Mouse (Mus musculus) forebrain, embryonic 12.5 days (tissue): Measurements from ENCODE around the gene Adam12. TPM values are rescaled to one million over a fixed set of nuclear protein-coding genes. Genes with fewer than 3 reads are reported as not detected.

Experiments
- ATAC-seq: fragments of 200-750 bp; cut with Nextera tagmentation; 2 replicates; pipeline ENCODE4 v1.8.0; 2017; ENCODE audit warnings: moderate TSS enrichment; ENCODE audit not compliant: low FRiP score
- H3K27ac ChIP-seq: fragments of 300-500 bp; sonication (generic); 2 replicates; pipeline ENCODE4 v1.5.1; 2016; ENCODE audit warnings: mild to moderate bottlenecking
- H3K27me3 ChIP-seq: fragments of 300-500 bp; sonication (generic); 2 replicates; pipeline ENCODE4 v1.6.1; 2016; ENCODE audit warnings: mild to moderate bottlenecking
- H3K36me3 ChIP-seq: fragments of 300-500 bp; sonication (generic); replicated peaks from 2 replicates; pipeline ENCODE4 v1.6.1; 2016; ENCODE audit warnings: mild to moderate bottlenecking
- H3K4me1 ChIP-seq: fragments of 300-500 bp; sonication (generic); 2 replicates; pipeline ENCODE4 v1.6.1; 2016
- H3K4me2 ChIP-seq: fragments of 300-500 bp; sonication (generic); 2 replicates; pipeline ENCODE4 v1.6.1; 2016; ENCODE audit warnings: mild to moderate bottlenecking, moderate library complexity
- H3K4me3 ChIP-seq: fragments of 300-500 bp; sonication (generic); replicated peaks from 2 replicates; pipeline ENCODE4 v1.5.1; 2016; ENCODE audit warnings: mild to moderate bottlenecking
- H3K9ac ChIP-seq: fragments of 300-500 bp; sonication (generic); 2 replicates; pipeline ENCODE4 v1.6.1; 2016; ENCODE audit warnings: mild to moderate bottlenecking
- H3K9me3 ChIP-seq: fragments of 300-500 bp; sonication (generic); 2 replicates; pipeline ENCODE4 v1.6.1; 2016
- WGBS: fragments of 180-500 bp; shearing (Covaris S2); methylation state at CpG from one replicate; pipeline ENCODE4 v1.1.7; 2016; 5-methylcytosine and 5-hydroxymethylcytosine counted together
- polyA plus RNA-seq: library from polyadenylated mRNA; unstranded; fragments of >200 nt; fragmentation: Nextera tagmentation; extraction: Ambion mirVana; gene quantifications from 2 replicates; pipeline ENCODE4 v1.2.1, GENCODE M21; 2016

The Adam12 gene
- polyA plus RNA-seq, 1 experiment from 2014 or later, result 2.1 TPM

DNA sequence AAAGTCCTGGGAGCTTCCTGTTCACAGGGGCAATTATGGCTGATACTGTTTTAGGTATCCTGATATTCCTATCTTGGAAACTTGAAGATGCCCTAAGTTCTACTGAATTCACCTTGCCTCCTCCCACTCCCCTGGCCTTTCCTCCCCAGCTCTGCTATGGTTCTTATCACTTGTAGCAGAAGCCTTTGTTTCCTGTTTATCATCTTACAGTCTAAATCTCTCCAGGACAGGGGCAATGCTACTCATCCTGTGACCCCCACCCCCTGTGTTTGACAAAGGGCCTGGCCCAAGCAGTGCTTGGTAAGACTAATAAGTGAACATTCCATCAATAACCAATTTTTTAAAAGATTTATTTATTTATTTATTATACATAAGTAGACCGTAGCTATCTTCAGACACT, 8.6 kb upstream of the Adam12 start:
- Histone ChIP-seq H3K9me3 (no peaks in the 10 kb centered on the region), H3K9ac (no peak overlapping the region), H3K4me2 (no peak overlapping the region), H3K27me3 (no peaks in the 10 kb centered on the region), H3K4me1 (no peaks in the 10 kb centered on the region), H3K4me3 (no peak overlapping the region), H3K36me3 (no peaks in the 10 kb centered on the region), H3K27ac (no peak overlapping the region)
- ATAC-seq, result no peak
- WGBS, result 97% methylated on average over 1 of the region's 1 CpGs

DNA sequence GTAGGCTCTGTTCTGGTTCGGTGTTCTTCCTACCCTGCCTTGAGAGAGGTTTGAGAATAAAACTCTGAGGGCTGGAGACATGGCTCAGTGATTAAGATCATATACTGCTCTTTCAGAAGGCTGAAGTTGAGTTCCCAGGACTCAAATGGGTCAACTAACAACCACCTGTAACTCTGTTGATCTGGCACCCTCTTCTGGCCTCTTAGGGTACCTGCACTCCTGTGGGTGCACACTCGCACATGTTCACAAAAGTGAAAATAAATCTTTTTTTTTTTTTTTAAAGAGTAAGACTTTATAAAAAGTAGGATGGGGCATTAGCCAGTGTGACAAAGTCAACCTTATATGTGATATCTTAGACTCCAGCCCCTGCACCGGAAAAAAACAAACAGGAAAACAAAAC, 6.9 kb upstream of the Adam12 start:
- no peak overlapping the region for H3K4me3 ChIP-seq
- no peaks in the 10 kb centered on the region for H3K4me1 ChIP-seq
- no peaks in the 10 kb centered on the region for H3K27me3 ChIP-seq
- no peak overlapping the region for H3K27ac ChIP-seq
- ATAC-seq, result no peak
- H3K4me2 ChIP-seq, result no peak overlapping the region
- H3K9ac ChIP-seq, result no peak overlapping the region
- WGBS, result 97% methylated on average over 3 of the region's 3 CpGs
- no peaks in the 10 kb centered on the region for H3K9me3 ChIP-seq
- no peaks in the 10 kb centered on the region for H3K36me3 ChIP-seq

DNA sequence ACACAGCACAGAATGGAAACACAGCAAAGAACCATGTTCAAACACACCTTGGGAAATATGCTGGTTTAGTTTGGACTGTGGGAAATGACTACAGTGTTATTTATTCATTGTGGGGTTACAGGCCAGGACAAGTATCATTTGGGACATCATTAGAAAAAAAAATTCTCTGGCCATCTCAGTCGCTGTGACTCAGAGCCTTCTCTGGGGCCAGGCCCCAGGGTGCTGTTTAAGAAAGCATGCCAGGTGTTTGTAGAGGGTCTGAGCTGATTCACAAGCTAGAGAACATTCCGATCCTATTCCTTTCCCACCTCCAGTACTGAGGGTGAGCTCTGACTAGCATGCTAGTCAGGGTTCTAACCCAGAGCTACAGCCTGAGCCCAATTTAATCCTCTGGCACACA, 5.4 kb upstream of the Adam12 start:
- WGBS, result 78% methylated on average over 2 of the region's 2 CpGs

DNA sequence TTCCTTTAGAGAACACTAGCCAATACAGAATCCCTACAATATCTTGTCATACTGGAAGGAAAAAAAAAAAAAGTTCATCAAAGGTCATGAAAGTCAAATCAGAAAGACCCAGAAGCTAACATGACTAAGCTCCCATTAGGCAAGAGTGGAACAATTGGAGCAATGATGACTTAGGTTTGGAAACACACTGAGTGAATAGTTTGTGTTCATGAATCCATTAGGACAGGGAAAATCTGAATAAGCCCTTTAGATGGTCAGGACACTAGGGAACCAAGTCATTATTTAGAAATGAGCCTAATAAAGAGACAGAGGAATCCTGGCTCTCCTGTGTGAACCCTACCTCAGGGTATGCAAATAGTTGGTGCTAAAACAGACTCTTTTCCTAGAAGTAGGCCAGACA, 4.8 kb upstream of the Adam12 start:
- Histone ChIP-seq H3K4me2 (no peak overlapping the region), H3K9me3 (no peaks in the 10 kb centered on the region), H3K4me1 (no peaks in the 10 kb centered on the region), H3K9ac (no peak overlapping the region), H3K4me3 (no peak overlapping the region), H3K36me3 (no peaks in the 10 kb centered on the region), H3K27me3 (no peaks in the 10 kb centered on the region), H3K27ac (no peak overlapping the region)
- no peak for ATAC-seq

More for the DNA sequence above, 5.4 kb upstream of the Adam12 start:
- H3K4me2 ChIP-seq, result no peak overlapping the region
- no peak for ATAC-seq
- no peak overlapping the region for H3K27ac ChIP-seq
- no peak overlapping the region for H3K4me3 ChIP-seq
- H3K9ac ChIP-seq, result no peak overlapping the region
- H3K4me1 ChIP-seq, result no peaks in the 10 kb centered on the region
- no peaks in the 10 kb centered on the region for H3K27me3 ChIP-seq
- H3K9me3 ChIP-seq, result no peaks in the 10 kb centered on the region
- no peaks in the 10 kb centered on the region for H3K36me3 ChIP-seq

DNA sequence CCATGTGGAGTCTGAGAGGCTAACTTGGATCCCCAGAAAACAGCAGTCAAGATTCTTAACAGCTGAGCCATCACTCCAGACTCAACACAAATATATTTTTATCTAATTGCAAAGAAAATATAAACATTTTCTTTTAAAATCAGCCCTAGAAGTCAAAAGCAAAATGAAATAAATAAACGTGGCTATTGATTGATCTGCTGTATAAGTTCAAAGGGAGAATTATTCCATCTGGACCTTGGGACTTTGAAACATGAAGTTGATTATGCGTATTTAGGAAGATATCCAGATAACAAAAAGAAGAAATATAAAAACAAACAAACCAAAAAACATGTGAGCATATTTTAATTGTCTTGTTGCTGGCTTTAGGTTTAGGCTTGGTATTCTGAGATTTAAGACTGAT, 3.6 kb upstream of the Adam12 start:
- Histone ChIP-seq H3K4me1 (no peaks in the 10 kb centered on the region), H3K4me3 (no peak overlapping the region), H3K9ac (no peak overlapping the region), H3K4me2 (no peak overlapping the region), H3K36me3 (no peaks in the 10 kb centered on the region), H3K27ac (no peak overlapping the region), H3K27me3 (no peaks in the 10 kb centered on the region), H3K9me3 (no peaks in the 10 kb centered on the region)
- WGBS, result 80% methylated on average over 2 of the region's 2 CpGs
- no peak for ATAC-seq

DNA sequence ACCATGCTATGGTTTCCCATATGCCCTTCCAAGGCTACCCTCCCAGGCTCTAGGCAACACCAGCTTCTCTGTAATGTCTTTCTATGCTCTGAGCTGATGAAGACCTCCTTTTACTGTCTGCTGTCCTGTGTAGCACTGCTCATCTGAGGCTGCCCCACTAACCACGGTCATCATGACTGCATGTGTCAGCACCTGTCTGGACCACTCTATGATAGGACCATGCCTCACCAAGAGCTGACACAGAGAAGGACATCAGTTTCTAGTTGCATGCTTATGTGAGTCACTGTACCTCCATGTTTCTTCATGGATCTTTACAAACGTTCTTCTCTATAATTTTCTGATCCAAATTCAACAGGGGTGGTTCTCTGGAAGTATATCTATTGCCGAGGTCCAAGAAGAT, 1.2 kb downstream of the Adam12 start:
- no peaks in the 10 kb centered on the region for H3K9me3 ChIP-seq
- no peak overlapping the region for H3K27ac ChIP-seq
- no peak for ATAC-seq
- 83% methylated on average over 3 of the region's 3 CpGs for WGBS
- peaks cover 16% of the 10 kb centered on the region for H3K27me3 ChIP-seq
- no peaks in the 10 kb centered on the region for H3K36me3 ChIP-seq
- peaks cover 10% of the 10 kb centered on the region for H3K4me1 ChIP-seq
- H3K4me2 ChIP-seq, result no peak overlapping the region
- no peak overlapping the region for H3K9ac ChIP-seq
- no peak overlapping the region for H3K4me3 ChIP-seq

DNA sequence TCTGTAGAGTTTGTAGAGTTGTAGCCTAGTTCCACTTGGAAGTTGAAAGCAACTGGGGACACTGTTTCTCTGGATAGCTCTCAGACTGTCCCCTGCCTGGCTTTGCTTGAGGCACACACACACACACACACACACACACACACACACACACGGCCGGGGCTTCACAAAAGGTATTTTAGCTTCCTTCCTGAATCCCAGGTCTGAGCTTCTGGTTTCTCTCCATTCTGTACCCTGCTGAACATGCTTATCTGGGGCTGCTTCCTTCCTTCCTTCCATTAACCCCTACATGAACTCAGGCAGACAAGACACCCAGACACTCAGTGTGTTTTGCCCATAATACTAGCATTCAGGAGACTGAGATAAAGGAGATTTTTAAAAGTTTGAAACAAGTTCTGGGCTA, 2.0 kb downstream of the Adam12 start:
- H3K9ac ChIP-seq, result no peak overlapping the region
- H3K4me3 ChIP-seq, result no peak overlapping the region
- ATAC-seq, result no peak
- H3K9me3 ChIP-seq, result no peaks in the 10 kb centered on the region
- no peak overlapping the region for H3K4me2 ChIP-seq
- H3K27me3 ChIP-seq, result peaks cover 24% of the 10 kb centered on the region
- H3K27ac ChIP-seq, result no peak overlapping the region
- no peaks in the 10 kb centered on the region for H3K36me3 ChIP-seq
- 89% methylated on average over 2 of the region's 2 CpGs for WGBS
- H3K4me1 ChIP-seq, result peaks cover 15% of the 10 kb centered on the region

DNA sequence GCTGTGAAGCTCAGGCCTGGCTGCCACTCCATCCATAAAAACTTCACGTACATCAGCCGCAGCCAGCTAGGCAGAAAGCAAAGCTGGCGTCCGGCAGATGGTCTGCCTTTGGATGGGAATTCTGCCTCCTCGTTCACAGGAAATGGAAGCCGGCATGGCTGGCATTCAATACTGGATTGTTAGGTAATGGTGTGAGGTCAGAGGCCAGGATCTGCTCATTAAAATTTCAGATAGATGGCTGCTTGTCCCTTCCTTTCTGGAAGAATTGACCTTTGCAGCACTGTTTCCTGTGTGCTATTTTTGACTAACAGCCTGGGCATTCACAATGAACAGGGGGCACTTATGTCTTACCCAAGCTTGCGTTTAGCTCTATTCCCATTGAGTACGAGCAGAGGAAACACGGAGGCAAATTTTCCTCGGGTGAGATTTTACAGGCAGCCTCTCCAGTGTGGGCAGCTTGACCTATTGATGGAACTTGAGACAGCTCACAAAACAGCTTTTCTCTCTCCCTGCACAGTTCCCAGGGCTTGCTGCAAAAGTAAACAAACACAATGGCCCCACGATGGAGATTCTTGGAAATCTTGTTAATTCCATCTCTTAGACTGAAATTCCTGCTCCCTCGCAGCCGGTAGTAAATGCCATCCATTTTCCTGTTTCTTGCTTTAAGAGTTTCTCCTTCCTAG, 4.0 kb downstream of the Adam12 start:
- 35% methylated on average over 13 of the region's 13 CpGs for WGBS
- no peak for ATAC-seq
- Histone ChIP-seq H3K9me3 (no peaks in the 10 kb centered on the region), H3K4me2 (no peak overlapping the region), H3K27ac (no peak overlapping the region), H3K4me3 (no peak overlapping the region), H3K36me3 (no peaks in the 10 kb centered on the region), H3K4me1 (peaks cover 24% of the 10 kb centered on the region), H3K9ac (no peak overlapping the region), H3K27me3 (peaks cover 37% of the 10 kb centered on the region)

DNA sequence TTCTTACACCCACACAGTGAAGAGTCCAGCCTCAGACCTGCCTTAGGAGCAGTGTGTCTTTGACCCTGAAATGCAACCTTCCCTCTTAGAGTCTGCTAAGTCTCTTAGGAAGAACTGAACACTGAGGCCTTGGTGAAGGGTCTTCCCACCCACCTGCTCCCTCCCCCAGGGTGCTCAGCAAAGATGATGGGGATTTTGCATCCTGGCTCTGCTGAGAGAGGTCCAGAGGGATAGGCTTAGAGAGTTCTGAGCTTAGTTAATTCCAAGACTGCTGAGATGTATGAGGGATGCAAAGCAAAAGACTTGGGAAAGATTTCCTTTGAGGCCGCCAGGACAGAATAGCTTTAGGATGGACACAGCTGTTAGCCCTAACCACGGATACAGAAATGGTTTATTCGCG, 4.8 kb downstream of the Adam12 start:
- Histone ChIP-seq H3K4me3 (no peak overlapping the region), H3K27me3 (peaks cover 42% of the 10 kb centered on the region), H3K9me3 (no peaks in the 10 kb centered on the region), H3K36me3 (no peaks in the 10 kb centered on the region), H3K4me1 (peaks cover 24% of the 10 kb centered on the region), H3K27ac (no peak overlapping the region), H3K4me2 (no peak overlapping the region), H3K9ac (no peak overlapping the region)
- WGBS, result 75% methylated on average over 4 of the region's 4 CpGs
- no peak; the same call in 1 of the 2 replicates for ATAC-seq

DNA sequence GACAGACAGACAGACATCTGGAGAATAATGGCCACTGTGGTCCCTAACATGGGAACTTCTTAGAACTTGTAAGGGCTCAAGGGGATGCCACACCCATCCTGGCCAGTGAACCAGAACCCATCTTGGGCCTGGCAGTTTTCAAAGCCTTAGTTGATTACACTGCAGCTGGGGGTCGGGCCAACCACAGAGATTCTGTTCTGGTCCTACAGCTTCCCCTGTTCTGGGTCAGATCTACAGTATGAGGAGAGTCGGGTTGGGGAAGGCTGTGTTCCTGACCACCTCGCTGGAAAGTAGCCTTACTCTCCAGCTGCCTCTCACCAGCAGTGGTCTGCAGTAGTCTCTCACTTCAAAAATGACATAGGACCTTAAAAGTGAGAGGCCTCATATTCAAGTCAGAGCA, 5.7 kb downstream of the Adam12 start:
- 72% methylated on average over 3 of the region's 3 CpGs for WGBS
- no peak for ATAC-seq
- Histone ChIP-seq H3K27ac (no peak overlapping the region), H3K4me1 (peaks cover 24% of the 10 kb centered on the region), H3K9me3 (no peaks in the 10 kb centered on the region), H3K4me3 (no peak overlapping the region), H3K9ac (no peak overlapping the region), H3K36me3 (no peaks in the 10 kb centered on the region), H3K27me3 (peaks cover 42% of the 10 kb centered on the region), H3K4me2 (no peak overlapping the region)

DNA sequence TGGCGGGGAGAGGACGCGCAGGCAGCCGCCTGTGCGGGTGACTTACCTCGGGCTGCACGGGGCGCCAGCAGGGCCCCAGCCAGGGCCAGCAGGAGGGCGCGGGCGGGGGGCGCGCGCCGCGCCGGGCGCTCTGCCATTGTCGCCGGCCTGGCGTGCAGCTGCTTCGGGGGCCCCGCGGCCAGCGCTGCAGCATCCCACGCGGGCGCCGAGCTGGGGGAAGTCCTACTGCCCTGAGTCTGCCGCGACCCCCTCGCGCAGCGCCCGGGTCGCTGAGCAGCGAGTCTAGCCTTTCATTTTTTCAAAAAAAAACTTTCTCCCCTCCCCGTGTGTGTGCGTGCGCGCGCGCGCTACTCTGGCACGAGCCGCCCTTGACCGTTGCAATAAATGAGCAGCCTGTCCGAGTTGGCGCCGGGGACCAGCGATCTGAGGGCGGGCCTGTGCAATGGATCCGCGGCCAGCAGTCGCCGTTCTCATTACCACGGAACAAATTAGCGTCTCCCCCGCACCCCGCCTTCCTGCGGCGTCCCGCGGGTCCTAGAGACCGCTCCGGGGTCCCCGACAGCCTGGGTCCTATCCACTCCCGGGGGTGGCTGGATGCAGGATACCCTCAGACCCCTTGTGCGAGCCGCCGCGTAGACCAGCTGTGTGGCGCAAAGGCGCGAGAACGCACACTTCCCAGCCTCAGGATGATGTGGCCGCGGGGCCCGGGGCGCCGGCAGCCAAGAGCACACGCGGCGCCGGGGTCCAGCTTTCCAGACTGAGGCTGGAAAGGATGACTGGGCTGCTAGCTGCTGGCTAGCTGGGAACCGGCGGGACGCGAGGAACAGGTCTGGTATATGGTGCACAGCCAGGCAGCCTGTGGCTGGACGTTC, 7.0 kb downstream of the Adam12 start:
- H3K4me3 ChIP-seq, result peak overlapping the region; percentile 67
- H3K4me2 ChIP-seq, result peak overlapping the region; percentile 99
- H3K9me3 ChIP-seq, result no peaks in the 10 kb centered on the region
- H3K27ac ChIP-seq, result 0 out of 2 replicates have a peak overlapping the region, but pooled peaks have one; percentile 31
- no peaks in the 10 kb centered on the region for H3K36me3 ChIP-seq
- peak overlapping the region; percentile 68 for H3K9ac ChIP-seq
- WGBS, result under 1% methylated on average over 76 of the region's 90 CpGs
- H3K4me1 ChIP-seq, result peaks cover 24% of the 10 kb centered on the region
- peak; percentile 72 for ATAC-seq
- H3K27me3 ChIP-seq, result peaks cover 42% of the 10 kb centered on the region

DNA sequence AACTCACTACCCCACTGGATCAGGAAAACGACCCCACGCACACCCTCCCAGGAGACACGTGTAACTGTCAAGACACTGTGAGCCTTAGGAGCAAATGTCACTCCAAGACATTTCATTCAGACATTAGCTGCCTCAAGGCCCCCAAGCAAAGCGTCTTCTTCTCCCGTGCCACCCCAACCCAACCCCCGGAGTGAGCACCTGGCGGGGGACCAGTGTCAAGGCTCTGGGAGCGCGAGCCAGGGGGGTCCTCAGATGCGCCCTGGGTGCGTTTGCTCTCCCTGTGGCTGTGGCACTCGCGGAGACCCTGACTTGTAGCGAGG, 7.6 kb downstream of the Adam12 start:
- 0 out of 2 replicates have a peak overlapping the region, but pooled peaks have one; percentile 31 for H3K27ac ChIP-seq
- H3K4me2 ChIP-seq, result peak overlapping the region; percentile 99
- no peak; the same call in 1 of the 2 replicates for ATAC-seq
- under 1% methylated on average over 14 of the region's 14 CpGs for WGBS
- no peaks in the 10 kb centered on the region for H3K36me3 ChIP-seq
- peak overlapping the region; percentile 67 for H3K4me3 ChIP-seq
- H3K9me3 ChIP-seq, result no peaks in the 10 kb centered on the region
- peaks cover 24% of the 10 kb centered on the region for H3K4me1 ChIP-seq
- peak overlapping the region; percentile 68 for H3K9ac ChIP-seq
- H3K27me3 ChIP-seq, result peaks cover 42% of the 10 kb centered on the region
